Mouse (Mus musculus): ENCODE data around the gene Tango6. TPM values are rescaled to one million over a fixed set of nuclear protein-coding genes. Genes with fewer than 3 reads are reported as not detected.

The Tango6 gene
- total and polyA plus RNA-seq, 3 experiments = 2.9 to 6.4 (median 4.5) TPM

DNA sequence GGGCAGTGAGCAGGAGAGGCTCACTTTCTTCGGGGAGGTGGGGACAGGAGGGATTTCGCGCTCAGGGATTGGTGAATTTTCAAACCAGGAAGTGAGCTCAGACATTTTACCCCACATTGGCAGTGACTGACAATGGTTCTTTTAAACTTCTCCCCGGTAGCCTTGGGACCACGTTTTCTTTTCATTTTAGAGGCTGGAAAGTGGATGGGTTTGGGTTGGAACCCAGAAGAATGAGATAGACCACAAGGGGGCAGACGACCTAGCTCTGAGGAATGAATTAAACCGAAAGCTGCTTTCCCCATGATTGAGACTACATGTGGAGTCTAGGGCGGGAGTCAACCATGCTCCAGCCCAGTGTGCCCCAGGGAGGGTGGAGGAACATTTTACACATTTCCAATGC lies 8.0 kb upstream of the Tango6 start:
- Histone ChIP-seq H3K4me2 (ENCODE audit: insufficient read depth, low read depth, poor library complexity, severe bottlenecking) (peak overlapping the region; percentile 64), H3K36me3 (replicated peaks in 1 of 2; ENCODE audit: control insufficient read depth in 1 of 2, insufficient read depth in 1 of 2, low read length in 1 of 2) (no peaks in the 10 kb centered on the region), H3K79me2 (replicated peaks; ENCODE audit: control insufficient read depth, extremely low read depth, insufficient read depth, poor library complexity, severe bottlenecking) (no peaks in the 10 kb centered on the region), H3K9me3 (replicated peaks; ENCODE audit: low read length) (no peaks in the 10 kb centered on the region), H3K27me3 (replicated peaks) (no peaks in the 10 kb centered on the region), H3K27ac (ENCODE audit: insufficient read depth, low read depth) (no peak overlapping the region), H3K9ac (ENCODE audit: insufficient read depth, low read depth) (peak overlapping the region; percentile 21; the same call in 1 of the 2 replicates), H3K4me1 (ENCODE audit: control insufficient read depth in 1 of 2, insufficient read depth in 2 of 2) (peaks cover 4 to 14% of the 10 kb centered on the region in 2 experiments; a peak in 3 of 4 replicates), H3K4me3 (replicated peaks in 1 of 3; ENCODE audit: low read depth in 2 of 3, low read length in 2 of 3, poor library complexity in 1 of 3) (no peak overlapping the region)
- dilution Hi-C loops (cut with MboI; ENCODE audit: extremely low pct_ligation_motif_present, extremely low pct_unique_long_range_greater_than_20kb, low sequenced_read_pairs) (no loop called here), in situ Hi-C loops (cut with MboI; ENCODE audit: low pct_ligation_motif_present, low pct_unique_long_range_greater_than_20kb, low sequenced_read_pairs) (no loop called here)
- no peak for TF ChIP-seq HCFC1 (IDR thresholded peaks at IDR 0.05; ENCODE audit: low read depth, low read length)
- peak; percentile 77 for TF ChIP-seq MYC (IDR thresholded peaks at IDR 0.05; ENCODE audit: low read depth, low read length)
- no peak; the same call in 1 of the 2 replicates for TF ChIP-seq RAD21 (IDR thresholded peaks at IDR 0.05; ENCODE audit: low read depth, low read length)
- TF ChIP-seq POLR2AphosphoS2 (IDR thresholded peaks at IDR 0.05; ENCODE audit: low read depth, low read length) = no peak
- no peak for TF ChIP-seq GABPA (IDR thresholded peaks at IDR 0.05; ENCODE audit: insufficient replicate concordance, low read depth, low read length)
- TF ChIP-seq CTCF (conservative IDR thresholded peaks at IDR 0.05 in 1 of 2, IDR thresholded peaks at IDR 0.05 in 1 of 2; ENCODE audit: low read depth in 2 of 2, low read length in 2 of 2) = peak; percentile 21 to 62; a peak in 2 of 4 replicates
- TF ChIP-seq ELF1 (IDR thresholded peaks at IDR 0.05; ENCODE audit: low read depth, low read length) = peak; percentile 73
- TF ChIP-seq POLR2A (IDR thresholded peaks at IDR 0.05; ENCODE audit: low read depth, low read length) = peak; percentile 43; the same call in 1 of the 2 replicates
- no peak for TF ChIP-seq E2F4 (IDR thresholded peaks at IDR 0.05; ENCODE audit: insufficient replicate concordance, low read depth, low read length)
- 0 out of 2 replicates have a peak, but pooled peaks have one; percentile 7 for TF ChIP-seq ZNF384 (IDR thresholded peaks at IDR 0.05; ENCODE audit: low read depth, low read length)
- TF ChIP-seq IRF4 (IDR thresholded peaks at IDR 0.05; ENCODE audit: low read depth, low read length) = no peak
- TF ChIP-seq MAX (IDR thresholded peaks at IDR 0.05; ENCODE audit: low read length) = no peak; the same call in 1 of the 2 replicates
- TF ChIP-seq KAT2A (IDR thresholded peaks at IDR 0.05; ENCODE audit: insufficient replicate concordance, low read length) = no peak
- TF ChIP-seq NRF1 (IDR thresholded peaks at IDR 0.05; ENCODE audit: low read depth, low read length) = no peak
- peak; percentile 55 for DNase-seq (ENCODE audit: extremely low read depth)

GRCm38 (mm10) chr8:106684387-106684786 lies 1.5 kb downstream of the Tango6 start:
- in situ Hi-C loops (cut with MboI; ENCODE audit: low pct_ligation_motif_present, low pct_unique_long_range_greater_than_20kb, low sequenced_read_pairs) = no loop called here
- H3K79me2 ChIP-seq (replicated peaks; ENCODE audit: control insufficient read depth, extremely low read depth, insufficient read depth, poor library complexity, severe bottlenecking) = no peaks in the 10 kb centered on the region
- peaks cover 3 to 10% of the 10 kb centered on the region in 2 experiments for H3K36me3 ChIP-seq (replicated peaks in 1 of 2; ENCODE audit: control insufficient read depth in 1 of 2, insufficient read depth in 1 of 2, low read length in 1 of 2)
- DNase-seq (ENCODE audit: extremely low read depth) = no peak
- H3K4me2 ChIP-seq (ENCODE audit: insufficient read depth, low read depth, poor library complexity, severe bottlenecking) = no peak overlapping the region
- H3K4me3 ChIP-seq (replicated peaks in 1 of 3; ENCODE audit: low read depth in 2 of 3, low read length in 2 of 3, poor library complexity in 1 of 3) = no peak overlapping the region
- H3K9ac ChIP-seq (ENCODE audit: insufficient read depth, low read depth) = no peak overlapping the region
- H3K9me3 ChIP-seq (replicated peaks; ENCODE audit: low read length) = no peaks in the 10 kb centered on the region
- dilution Hi-C loops (cut with MboI; ENCODE audit: extremely low pct_ligation_motif_present, extremely low pct_unique_long_range_greater_than_20kb, low sequenced_read_pairs) = no loop called here
- no peak for TF ChIP-seq E2F4 (IDR thresholded peaks at IDR 0.05; ENCODE audit: insufficient replicate concordance, low read depth, low read length)
- TF ChIP-seq ETS1 (conservative IDR thresholded peaks at IDR 0.05; ENCODE audit: low read depth, low read length) = no peak
- no peak for TF ChIP-seq MEF2A (IDR thresholded peaks at IDR 0.05; ENCODE audit: borderline replicate concordance, low read depth, low read length)
- peaks cover 2 to 18% of the 10 kb centered on the region in 2 experiments; a peak in 3 of 4 replicates for H3K4me1 ChIP-seq (ENCODE audit: control insufficient read depth in 1 of 2, insufficient read depth in 2 of 2)
- H3K27ac ChIP-seq (ENCODE audit: insufficient read depth, low read depth) = no peak overlapping the region
- H3K27me3 ChIP-seq (replicated peaks) = no peaks in the 10 kb centered on the region

Measured in CH12.LX (cell line).